Mouse (Mus musculus): Measurements from ENCODE around the gene Cd151.

DNA sequence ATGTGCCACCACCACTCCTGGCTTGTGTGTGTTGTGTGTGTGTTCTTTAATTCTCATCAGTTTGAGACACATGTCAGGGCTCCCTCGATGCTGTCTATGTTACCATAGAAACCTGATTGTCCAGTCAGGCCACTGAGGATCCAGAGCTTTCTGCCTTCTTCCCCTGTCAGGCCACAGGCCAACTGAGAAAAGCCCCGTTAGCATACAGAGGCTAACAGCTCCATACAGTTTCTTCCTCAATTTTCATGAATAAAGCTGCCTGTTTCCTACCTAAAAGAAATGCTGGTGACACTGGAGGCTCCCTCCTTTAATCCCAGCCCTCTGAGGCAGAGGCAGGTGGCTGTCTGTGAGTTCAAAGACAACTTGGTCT, 30.7 kb upstream of the Cd151 start:
- TF ChIP-seq POLR2A (IDR thresholded peaks at IDR 0.05; ENCODE audit: borderline replicate concordance, low read depth, low read length) (no peak), CTCF (IDR thresholded peaks at IDR 0.05; ENCODE audit: low read depth, low read length) (no peak)

Measured in bone marrow macrophage, adult 2 months (primary cell).